Mouse (Mus musculus) kidney, adult 2 months (tissue): Measurements from ENCODE around the gene Myo9b.
A peak's percentile ranks its signal among the peaks of the same experiment; 100 is the strongest.

Experiments
- CTCF ChIP-seq: fragments of 200-500 bp; conservative IDR thresholded peaks from 2 replicates; pipeline ENCODE4 v1.5.1; 2011; ENCODE audit warnings: low read depth, mild to moderate bottlenecking, control low read depth, low read length, moderate library complexity, mixed read lengths; ENCODE audit not compliant: insufficient read depth, insufficient read length
- POLR2A ChIP-seq: fragments of 200-500 bp; IDR thresholded peaks from one replicate; pipeline ENCODE4 v1.6.1; 2011; ENCODE audit warnings: low read depth, low read length, control low read depth

GRCm38 (mm10) chr8:71406099-71407015 is 133.8 kb downstream of the Myo9b start:
- TF ChIP-seq CTCF (peak; percentile 88), POLR2A (no peak)
